Mouse (Mus musculus) hindlimb bud, embryonic 11.5 days (tissue): ENCODE measurements around the gene Zfp513.

ENCODE experiments used
- DNase-seq: peaks from one replicate; pipeline ENCODE4 v3.0.0-alpha.2; 2012; ENCODE audit warnings: low read depth, low spot score; ENCODE audit errors: extremely low spot score

Gene Zfp513

GRCm38 (mm10) chr5:31179301-31179765, 22.8 kb downstream of the Zfp513 start:
- DNase-seq, result no peak

GRCm38 (mm10) chr5:31168630-31169029, 33.5 kb downstream of the Zfp513 start:
- DNase-seq, result no peak

GRCm38 (mm10) chr5:31164878-31165277, 37.2 kb downstream of the Zfp513 start:
- no peak for DNase-seq

- no peak for DNase-seq
These were observed 39.6 kb downstream of the Zfp513 start for GRCm38 (mm10) chr5:31162462-31162861.

GRCm38 (mm10) chr5:31154152-31154553, 48.0 kb downstream of the Zfp513 start, which contains the start of gene Mpv17:
Mpv17 (minus strand) TSS chr5:31154251.
- peak; percentile 31 for DNase-seq

GRCm38 (mm10) chr5:31153516-31154151, 48.5 kb downstream of the Zfp513 start:
- DNase-seq, result no peak

GRCm38 (mm10) chr5:31151746-31152145, 50.4 kb downstream of the Zfp513 start:
- no peak for DNase-seq

- DNase-seq, result no peak
These were observed 52.3 kb downstream of the Zfp513 start for GRCm38 (mm10) chr5:31149781-31150180.
